Mouse (Mus musculus) testis, adult 2 months (tissue): ENCODE measurements around the gene Txlna. TPM values are rescaled to one million over a fixed set of nuclear protein-coding genes. Genes with fewer than 3 reads are reported as not detected.

Experiments
- H3K27ac ChIP-seq: fragments of 200-500 bp; 2 replicates; pipeline ENCODE4 v1.5.1; 2012; ENCODE audit warnings: low read depth, low read length; ENCODE audit not compliant: control insufficient read depth, insufficient read depth
- H3K27me3 ChIP-seq: fragments of 200-500 bp; 2 replicates; pipeline ENCODE4 v1.6.1; 2012; ENCODE audit warnings: mild to moderate bottlenecking, low read length, moderate library complexity; ENCODE audit not compliant: control insufficient read depth, insufficient read depth
- H3K36me3 ChIP-seq: fragments of 200-500 bp; 2 replicates; pipeline ENCODE4 v1.6.1; 2012; ENCODE audit warnings: mild to moderate bottlenecking, low read length; ENCODE audit not compliant: control insufficient read depth, insufficient read depth
- H3K4me1 ChIP-seq: fragments of 200-500 bp; 2 replicates; pipeline ENCODE4 v1.6.1; 2012; ENCODE audit warnings: low read length; ENCODE audit not compliant: control insufficient read depth, insufficient read depth
- H3K4me3 ChIP-seq: fragments of 200-500 bp; 2 replicates; pipeline ENCODE4 v1.5.1; 2012; ENCODE audit warnings: low read depth, mild to moderate bottlenecking, low read length, moderate library complexity, mixed read lengths; ENCODE audit not compliant: control insufficient read depth
- CTCF ChIP-seq: fragments of 200-500 bp; IDR thresholded peaks from 2 replicates; pipeline ENCODE4 v1.5.1; 2012; ENCODE audit warnings: low read depth, mild to moderate bottlenecking, inconsistent platforms, low read length, moderate library complexity; ENCODE audit not compliant: control insufficient read depth, insufficient read depth, insufficient replicate concordance
- POLR2A ChIP-seq: fragments of 200-500 bp; IDR thresholded peaks from 2 replicates; pipeline ENCODE4 v1.6.1; 2012; ENCODE audit warnings: low read depth, mild to moderate bottlenecking, inconsistent platforms, low read length, moderate library complexity; ENCODE audit not compliant: control insufficient read depth
- polyA plus RNA-seq: library from polyadenylated mRNA; depleted of rRNA; stranded (reverse); fragments of >200 nt; gene quantifications from 2 replicates; pipeline ENCODE4 v1.2.3, GENCODE M21; 2012

Txlna gene
- polyA plus RNA-seq, 1 experiment = 15.3 TPM

GRCm38 (mm10) chr4:129624281-129625028 is 16.4 kb downstream of the Txlna start:
- Histone ChIP-seq H3K4me3 (peak overlapping the region; percentile 26), H3K27ac (peak overlapping the region; percentile 86), H3K36me3 (no peaks in the 10 kb centered on the region; the same call in 1 of the 2 replicates), H3K4me1 (peaks cover 23% of the 10 kb centered on the region), H3K27me3 (no peaks in the 10 kb centered on the region)
- TF ChIP-seq POLR2A (peak; percentile 43; the same call in 1 of the 2 replicates), CTCF (no peak)

- no peak for TF ChIP-seq CTCF
- peak; percentile 27; the same call in 1 of the 2 replicates for TF ChIP-seq POLR2A
- Histone ChIP-seq H3K27me3 (no peaks in the 10 kb centered on the region), H3K27ac (peak within 1 kb of the TSS; percentile 86), H3K4me3 (peak within 1 kb of the TSS; percentile 83), H3K4me1 (peaks cover 23% of the 10 kb centered on the region), H3K36me3 (no peaks in the 10 kb centered on the region; the same call in 1 of the 2 replicates)
Measured at GRCm38 (mm10) chr4:129623681-129624091, 17.2 kb downstream of the Txlna start, which contains the start of gene Ccdc28b. Gene Ccdc28b, minus strand, starts transcription at chr4:129623947.

- Histone ChIP-seq H3K36me3 (no peaks in the 10 kb centered on the region), H3K27ac (peak overlapping the region; percentile 22), H3K4me3 (peak overlapping the region; percentile 45), H3K27me3 (no peaks in the 10 kb centered on the region), H3K4me1 (peaks cover 27% of the 10 kb centered on the region)
- TF ChIP-seq POLR2A = no peak
- no peak for TF ChIP-seq CTCF
Measured at GRCm38 (mm10) chr4:129622803-129623535, 17.9 kb downstream of the Txlna start.

- TF ChIP-seq POLR2A (no peak), CTCF (no peak)
- Histone ChIP-seq H3K4me1 (peaks cover 29% of the 10 kb centered on the region), H3K27me3 (no peaks in the 10 kb centered on the region), H3K4me3 (peak overlapping the region; percentile 36), H3K27ac (peak overlapping the region; percentile 22), H3K36me3 (no peaks in the 10 kb centered on the region)
Measured at GRCm38 (mm10) chr4:129622120-129622802, 18.6 kb downstream of the Txlna start.

- no peaks in the 10 kb centered on the region; the same call in 1 of the 2 replicates for H3K36me3 ChIP-seq
- H3K4me1 ChIP-seq = peaks cover 32% of the 10 kb centered on the region
- H3K27me3 ChIP-seq = no peaks in the 10 kb centered on the region
- peak; percentile 18; the same call in 1 of the 2 replicates for TF ChIP-seq POLR2A
- no peak for TF ChIP-seq CTCF
- peak overlapping the region; percentile 44 for H3K4me3 ChIP-seq
- H3K27ac ChIP-seq = peak overlapping the region; percentile 83
Measured at GRCm38 (mm10) chr4:129621283-129621841, 19.5 kb downstream of the Txlna start.

- Histone ChIP-seq H3K36me3 (no peaks in the 10 kb centered on the region; the same call in 1 of the 2 replicates), H3K4me1 (peaks cover 35% of the 10 kb centered on the region), H3K27ac (peak overlapping the region; percentile 83), H3K27me3 (no peaks in the 10 kb centered on the region), H3K4me3 (peak overlapping the region; percentile 44)
- TF ChIP-seq CTCF = no peak
- no peak for TF ChIP-seq POLR2A
Measured at GRCm38 (mm10) chr4:129620419-129621282, 20.2 kb downstream of the Txlna start.
